Mouse (Mus musculus): Measurements from ENCODE around the gene Siglech. TPM values are rescaled to one million over a fixed set of nuclear protein-coding genes. Genes with fewer than 3 reads are reported as not detected.

Gene Siglech
- polyA plus RNA-seq (2015; fragmentation: Nextera tagmentation; extraction: Ambion mirVana), result 1.4 and 1.8 TPM in 2 replicates

- Histone ChIP-seq H3K9ac (ENCODE audit: low read depth, low read length) (no peak within 1 kb of the TSS), H3K4me1 (replicated peaks; ENCODE audit: control insufficient read depth, insufficient read depth, low read length) (no peaks in the 10 kb centered on the region), H3K4me2 (replicated peaks; ENCODE audit: low read depth) (no peak within 1 kb of the TSS), H3K36me3 (ENCODE audit: control insufficient read depth, insufficient read depth) (no peaks in the 10 kb centered on the region), H3K9me3 (ENCODE audit: control insufficient read depth) (no peaks in the 10 kb centered on the region), H3K27me3 (replicated peaks; ENCODE audit: control insufficient read depth, insufficient read depth, low read length) (no peaks in the 10 kb centered on the region), H3K27ac (ENCODE audit: low read depth, low read length) (no peak within 1 kb of the TSS), H3K4me3 (ENCODE audit: low read depth, low read length) (no peak within 1 kb of the TSS)
- no peak for TF ChIP-seq CTCF (IDR thresholded peaks at IDR 0.05; ENCODE audit: low read depth)
- 26% methylated on average over 3 of the region's 3 CpGs for WGBS
- no peak for ATAC-seq
Observed at GRCm38 (mm10) chr7:55767926-55768325, at the start of gene Siglech. TSS of gene Siglech (plus strand) at chr7:55768178.

- WGBS, result 67% methylated on average over 7 of the region's 7 CpGs
- no peak for ATAC-seq
- Histone ChIP-seq H3K4me1 (replicated peaks; ENCODE audit: control insufficient read depth, insufficient read depth, low read length) (no peaks in the 10 kb centered on the region), H3K9me3 (ENCODE audit: control insufficient read depth) (no peaks in the 10 kb centered on the region), H3K4me2 (replicated peaks; ENCODE audit: low read depth) (no peak overlapping the region), H3K27ac (ENCODE audit: low read depth, low read length) (no peak overlapping the region), H3K27me3 (replicated peaks; ENCODE audit: control insufficient read depth, insufficient read depth, low read length) (no peaks in the 10 kb centered on the region), H3K9ac (ENCODE audit: low read depth, low read length) (no peak overlapping the region), H3K36me3 (ENCODE audit: control insufficient read depth, insufficient read depth) (no peaks in the 10 kb centered on the region), H3K4me3 (ENCODE audit: low read depth, low read length) (no peak overlapping the region)
- no peak for TF ChIP-seq CTCF (IDR thresholded peaks at IDR 0.05; ENCODE audit: low read depth)
Observed at GRCm38 (mm10) chr7:55722673-55723072, 45.3 kb upstream of the Siglech start.

GRCm38 (mm10) chr7:55728903-55729302 lies 39.1 kb upstream of the Siglech start:
- 59% methylated on average over 1 of the region's 1 CpGs for WGBS
- Histone ChIP-seq H3K4me1 (replicated peaks; ENCODE audit: control insufficient read depth, insufficient read depth, low read length) (no peaks in the 10 kb centered on the region), H3K36me3 (ENCODE audit: control insufficient read depth, insufficient read depth) (no peaks in the 10 kb centered on the region), H3K27me3 (replicated peaks; ENCODE audit: control insufficient read depth, insufficient read depth, low read length) (no peaks in the 10 kb centered on the region), H3K9me3 (ENCODE audit: control insufficient read depth) (no peaks in the 10 kb centered on the region), H3K27ac (ENCODE audit: low read depth, low read length) (no peak overlapping the region), H3K4me2 (replicated peaks; ENCODE audit: low read depth) (no peak overlapping the region), H3K9ac (ENCODE audit: low read depth, low read length) (no peak overlapping the region), H3K4me3 (ENCODE audit: low read depth, low read length) (no peak overlapping the region)
- no peak for TF ChIP-seq CTCF (IDR thresholded peaks at IDR 0.05; ENCODE audit: low read depth)
- ATAC-seq, result no peak

- Histone ChIP-seq H3K9me3 (ENCODE audit: control insufficient read depth) (no peaks in the 10 kb centered on the region), H3K4me3 (ENCODE audit: low read depth, low read length) (no peak overlapping the region), H3K4me1 (replicated peaks; ENCODE audit: control insufficient read depth, insufficient read depth, low read length) (no peaks in the 10 kb centered on the region), H3K9ac (ENCODE audit: low read depth, low read length) (no peak overlapping the region), H3K27me3 (replicated peaks; ENCODE audit: control insufficient read depth, insufficient read depth, low read length) (no peaks in the 10 kb centered on the region), H3K4me2 (replicated peaks; ENCODE audit: low read depth) (no peak overlapping the region), H3K27ac (ENCODE audit: low read depth, low read length) (no peak overlapping the region), H3K36me3 (ENCODE audit: control insufficient read depth, insufficient read depth) (no peaks in the 10 kb centered on the region)
- no peak for ATAC-seq
- 92% methylated on average over 2 of the region's 2 CpGs for WGBS
- TF ChIP-seq CTCF (IDR thresholded peaks at IDR 0.05; ENCODE audit: low read depth), result peak; percentile 12; the same call in 1 of the 2 replicates
Observed at GRCm38 (mm10) chr7:55734483-55734882, 33.5 kb upstream of the Siglech start.

DNA sequence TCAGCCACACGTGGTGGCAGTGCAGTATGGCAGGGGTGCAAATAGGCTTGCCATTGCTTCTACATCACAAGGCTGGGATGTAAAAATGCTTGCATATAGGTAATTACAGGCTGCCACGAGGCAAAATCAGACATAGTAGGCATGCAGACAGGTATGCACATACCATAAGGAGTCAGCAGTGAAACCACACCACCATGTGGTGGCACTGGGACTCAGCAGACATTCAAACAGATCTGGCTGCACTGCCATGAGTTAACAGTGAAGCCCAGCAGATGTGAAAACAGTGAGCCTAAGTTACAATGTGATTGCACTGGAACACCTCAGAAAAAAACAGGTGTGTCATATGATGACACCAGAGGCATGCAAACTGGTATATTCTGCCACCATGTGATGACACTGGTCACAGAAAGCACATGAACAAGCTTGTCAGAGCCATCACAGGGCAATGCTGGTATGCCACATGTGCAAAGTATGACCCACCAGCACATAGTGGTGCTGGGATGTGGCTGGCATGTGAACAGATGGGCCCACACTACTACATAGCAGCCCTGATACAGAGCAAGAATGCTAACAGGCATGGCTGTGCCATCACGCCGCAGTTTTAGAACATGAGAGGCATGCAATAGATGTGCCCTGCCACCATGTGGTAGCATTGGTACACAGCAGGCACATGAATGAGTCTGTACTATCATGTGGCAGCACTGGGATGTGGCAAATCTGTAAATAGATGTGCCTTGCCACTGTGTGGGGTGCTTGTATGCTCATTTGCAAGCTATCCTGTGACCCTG lies 30.7 kb upstream of the Siglech start:
- Histone ChIP-seq H3K4me1 (replicated peaks; ENCODE audit: control insufficient read depth, insufficient read depth, low read length) (no peaks in the 10 kb centered on the region), H3K4me3 (ENCODE audit: low read depth, low read length) (no peak overlapping the region), H3K36me3 (ENCODE audit: control insufficient read depth, insufficient read depth) (no peaks in the 10 kb centered on the region), H3K27me3 (replicated peaks; ENCODE audit: control insufficient read depth, insufficient read depth, low read length) (no peaks in the 10 kb centered on the region), H3K9ac (ENCODE audit: low read depth, low read length) (no peak overlapping the region), H3K9me3 (ENCODE audit: control insufficient read depth) (no peaks in the 10 kb centered on the region), H3K27ac (ENCODE audit: low read depth, low read length) (no peak overlapping the region), H3K4me2 (replicated peaks; ENCODE audit: low read depth) (no peak overlapping the region)
- no peak for ATAC-seq
- WGBS, result 52% methylated on average over 4 of the region's 4 CpGs
- peak; percentile 60 for TF ChIP-seq CTCF (IDR thresholded peaks at IDR 0.05; ENCODE audit: low read depth)

- ATAC-seq, result no peak
- H3K4me2 ChIP-seq (replicated peaks; ENCODE audit: low read depth), result no peak overlapping the region
- H3K27ac ChIP-seq (ENCODE audit: low read depth, low read length), result no peak overlapping the region
- H3K36me3 ChIP-seq (ENCODE audit: control insufficient read depth, insufficient read depth), result no peaks in the 10 kb centered on the region
- 82% methylated on average over 3 of the region's 3 CpGs for WGBS
- H3K4me1 ChIP-seq (replicated peaks; ENCODE audit: control insufficient read depth, insufficient read depth, low read length), result no peaks in the 10 kb centered on the region
- H3K4me3 ChIP-seq (ENCODE audit: low read depth, low read length), result no peak overlapping the region
- H3K27me3 ChIP-seq (replicated peaks; ENCODE audit: control insufficient read depth, insufficient read depth, low read length), result no peaks in the 10 kb centered on the region
- H3K9me3 ChIP-seq (ENCODE audit: control insufficient read depth), result no peaks in the 10 kb centered on the region
- no peak for TF ChIP-seq CTCF (IDR thresholded peaks at IDR 0.05; ENCODE audit: low read depth)
- H3K9ac ChIP-seq (ENCODE audit: low read depth, low read length), result no peak overlapping the region
Observed at GRCm38 (mm10) chr7:55743614-55744267, 24.2 kb upstream of the Siglech start.

All from intestine, postnatal 0 days (tissue).